Mouse (Mus musculus): Measurements from ENCODE around the gene Kcnh3. TPM values are rescaled to one million over a fixed set of nuclear protein-coding genes. Genes with fewer than 3 reads are reported as not detected.

Gene Kcnh3
- polyA plus RNA-seq, 1 experiment, result 0.04 TPM

DNA sequence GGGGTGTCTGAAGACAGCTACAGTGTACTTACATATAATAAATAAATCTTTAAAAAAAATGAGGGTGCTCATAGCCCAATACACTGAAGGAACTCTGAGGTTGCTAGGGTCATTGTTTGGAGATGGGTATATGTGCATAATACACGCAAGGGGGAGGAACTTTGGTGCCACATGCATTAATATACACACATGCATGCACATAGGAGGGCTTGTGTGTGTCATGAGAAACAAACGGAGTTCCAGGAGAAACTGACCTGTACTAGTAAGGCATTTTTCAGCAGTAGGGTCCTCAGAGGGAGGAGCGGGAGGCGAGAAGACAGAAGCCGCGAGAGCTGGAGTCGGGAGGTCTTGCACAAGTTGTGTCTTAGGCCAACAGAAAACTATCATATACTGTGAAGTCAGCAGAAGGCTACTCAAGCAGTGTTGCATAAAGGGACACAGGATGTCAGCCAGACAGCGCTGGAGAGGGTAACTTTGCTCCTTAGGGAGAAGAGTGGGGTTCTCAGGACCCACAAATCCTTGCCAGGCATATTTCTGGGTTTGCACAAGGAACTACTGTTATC lies 34.6 kb downstream of the Kcnh3 start:
- Histone ChIP-seq H3K79me3 (ENCODE audit: low read depth) (no peaks in the 10 kb centered on the region), H3K4me3 (ENCODE audit: insufficient read depth, poor library complexity, severe bottlenecking) (no peak overlapping the region), H3K27me3 (ENCODE audit: control insufficient read depth, insufficient read depth, insufficient read length) (no peaks in the 10 kb centered on the region), H3ac (ENCODE audit: control insufficient read depth, insufficient read length, low read depth) (no peak overlapping the region), H3K79me2 (ENCODE audit: control insufficient read depth, insufficient read depth) (no peaks in the 10 kb centered on the region), H3K36me3 (ENCODE audit: control insufficient read depth, insufficient read depth) (no peaks in the 10 kb centered on the region)
- TF ChIP-seq USF1 (IDR thresholded peaks at IDR 0.05; ENCODE audit: low read depth) (no peak), CTCF (IDR thresholded peaks at IDR 0.05; ENCODE audit: control insufficient read depth, insufficient read depth, insufficient read length) (no peak)

DNA sequence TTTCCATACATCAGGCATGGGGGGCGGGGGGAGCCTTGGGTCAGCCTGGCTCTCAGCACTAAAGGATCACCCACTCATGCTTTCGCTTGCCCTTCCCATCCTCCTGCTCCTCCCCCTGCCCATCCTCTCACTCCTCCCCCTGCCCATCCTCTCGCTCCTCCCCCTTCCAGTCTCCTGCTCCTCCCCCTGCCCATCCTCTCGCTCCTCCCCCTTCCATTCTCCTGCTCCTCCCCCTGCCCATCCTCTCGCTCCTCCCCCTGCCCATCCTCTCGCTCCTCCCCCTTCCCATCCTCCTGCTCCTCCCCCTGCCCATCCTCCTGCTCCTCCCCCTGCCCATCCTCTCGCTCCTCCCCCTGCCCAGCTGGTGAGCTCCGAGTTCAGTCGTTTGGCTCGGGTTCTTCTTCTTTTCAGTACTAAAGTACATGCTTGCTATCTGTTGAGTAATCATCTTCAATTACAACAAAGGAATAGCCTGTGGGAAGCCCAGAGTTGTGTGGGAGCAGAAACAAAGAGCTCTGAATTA lies 35.1 kb downstream of the Kcnh3 start:
- H3K4me3 ChIP-seq (ENCODE audit: insufficient read depth, poor library complexity, severe bottlenecking), result no peak overlapping the region
- no peaks in the 10 kb centered on the region for H3K27me3 ChIP-seq (ENCODE audit: control insufficient read depth, insufficient read depth, insufficient read length)
- no peaks in the 10 kb centered on the region for H3K36me3 ChIP-seq (ENCODE audit: control insufficient read depth, insufficient read depth)
- TF ChIP-seq MYOG (IDR thresholded peaks at IDR 0.05; ENCODE audit: control insufficient read depth, extremely low read depth, insufficient read length) (no peak), CEBPB (IDR thresholded peaks at IDR 0.05; ENCODE audit: low read depth) (no peak), FOSL1 (IDR thresholded peaks at IDR 0.05; ENCODE audit: insufficient read depth, low read length, poor library complexity, severe bottlenecking) (no peak), CTCF (IDR thresholded peaks at IDR 0.05; ENCODE audit: control insufficient read depth, insufficient read depth, insufficient read length) (no peak), USF1 (IDR thresholded peaks at IDR 0.05; ENCODE audit: low read depth) (no peak), MAX (IDR thresholded peaks at IDR 0.05) (no peak), MYOD1 (IDR thresholded peaks at IDR 0.05; ENCODE audit: control insufficient read depth, insufficient read length, low read depth) (no peak)
- H3ac ChIP-seq (ENCODE audit: control insufficient read depth, insufficient read length, low read depth), result no peak overlapping the region
- H3K79me3 ChIP-seq (ENCODE audit: low read depth), result no peaks in the 10 kb centered on the region
- H3K79me2 ChIP-seq (ENCODE audit: control insufficient read depth, insufficient read depth), result no peaks in the 10 kb centered on the region

GRCm38 (mm10) chr15:99262702-99263101 lies 38.0 kb downstream of the Kcnh3 start:
- Histone ChIP-seq H3K4me3 (ENCODE audit: insufficient read depth, poor library complexity, severe bottlenecking) (no peak overlapping the region), H3K79me2 (ENCODE audit: control insufficient read depth, insufficient read depth) (no peaks in the 10 kb centered on the region), H3K36me3 (ENCODE audit: control insufficient read depth, insufficient read depth) (no peaks in the 10 kb centered on the region), H3ac (ENCODE audit: control insufficient read depth, insufficient read length, low read depth) (no peak overlapping the region), H3K27me3 (ENCODE audit: control insufficient read depth, insufficient read depth, insufficient read length) (no peaks in the 10 kb centered on the region), H3K79me3 (ENCODE audit: low read depth) (no peaks in the 10 kb centered on the region)
- no peak for TF ChIP-seq MYOD1 (IDR thresholded peaks at IDR 0.05; ENCODE audit: control insufficient read depth, insufficient read length, low read depth)
- no peak for TF ChIP-seq CEBPB (IDR thresholded peaks at IDR 0.05; ENCODE audit: low read depth)
- no peak for TF ChIP-seq CTCF (IDR thresholded peaks at IDR 0.05; ENCODE audit: control insufficient read depth, insufficient read depth, insufficient read length)
- no peak for TF ChIP-seq MYOG (IDR thresholded peaks at IDR 0.05; ENCODE audit: control insufficient read depth, extremely low read depth, insufficient read length)
- no peak for TF ChIP-seq USF1 (IDR thresholded peaks at IDR 0.05; ENCODE audit: low read depth)
- TF ChIP-seq MAX (IDR thresholded peaks at IDR 0.05), result no peak
- no peak for TF ChIP-seq FOSL1 (IDR thresholded peaks at IDR 0.05; ENCODE audit: insufficient read depth, low read length, poor library complexity, severe bottlenecking)

- no peaks in the 10 kb centered on the region for H3K79me2 ChIP-seq (ENCODE audit: control insufficient read depth, insufficient read depth)
- H3K27me3 ChIP-seq (ENCODE audit: control insufficient read depth, insufficient read depth, insufficient read length), result no peaks in the 10 kb centered on the region
- H3K36me3 ChIP-seq (ENCODE audit: control insufficient read depth, insufficient read depth), result no peaks in the 10 kb centered on the region
- H3K4me3 ChIP-seq (ENCODE audit: insufficient read depth, poor library complexity, severe bottlenecking), result no peak overlapping the region
- no peak for TF ChIP-seq CEBPB (IDR thresholded peaks at IDR 0.05; ENCODE audit: low read depth)
- no peak for TF ChIP-seq MYOG (IDR thresholded peaks at IDR 0.05; ENCODE audit: control insufficient read depth, extremely low read depth, insufficient read length)
- no peak for TF ChIP-seq USF1 (IDR thresholded peaks at IDR 0.05; ENCODE audit: low read depth)
- TF ChIP-seq FOSL1 (IDR thresholded peaks at IDR 0.05; ENCODE audit: insufficient read depth, low read length, poor library complexity, severe bottlenecking), result no peak
- TF ChIP-seq MAX (IDR thresholded peaks at IDR 0.05), result no peak
- TF ChIP-seq MYOD1 (IDR thresholded peaks at IDR 0.05; ENCODE audit: control insufficient read depth, insufficient read length, low read depth), result no peak
- no peak for TF ChIP-seq CTCF (IDR thresholded peaks at IDR 0.05; ENCODE audit: control insufficient read depth, insufficient read depth, insufficient read length)
- H3K79me3 ChIP-seq (ENCODE audit: low read depth), result no peaks in the 10 kb centered on the region
- H3ac ChIP-seq (ENCODE audit: control insufficient read depth, insufficient read length, low read depth), result no peak overlapping the region
Observed at GRCm38 (mm10) chr15:99264363-99264762, 39.7 kb downstream of the Kcnh3 start.

- H3K79me2 ChIP-seq (ENCODE audit: control insufficient read depth, insufficient read depth), result no peaks in the 10 kb centered on the region
- H3K79me3 ChIP-seq (ENCODE audit: low read depth), result no peaks in the 10 kb centered on the region
- no peak overlapping the region for H3K4me3 ChIP-seq (ENCODE audit: insufficient read depth, poor library complexity, severe bottlenecking)
- no peaks in the 10 kb centered on the region for H3K36me3 ChIP-seq (ENCODE audit: control insufficient read depth, insufficient read depth)
- H3ac ChIP-seq (ENCODE audit: control insufficient read depth, insufficient read length, low read depth), result no peak overlapping the region
- TF ChIP-seq FOSL1 (IDR thresholded peaks at IDR 0.05; ENCODE audit: insufficient read depth, low read length, poor library complexity, severe bottlenecking), result no peak
- no peak for TF ChIP-seq CEBPB (IDR thresholded peaks at IDR 0.05; ENCODE audit: low read depth)
- no peak for TF ChIP-seq USF1 (IDR thresholded peaks at IDR 0.05; ENCODE audit: low read depth)
- no peak for TF ChIP-seq MYOG (IDR thresholded peaks at IDR 0.05; ENCODE audit: control insufficient read depth, extremely low read depth, insufficient read length)
- TF ChIP-seq CTCF (IDR thresholded peaks at IDR 0.05; ENCODE audit: control insufficient read depth, insufficient read depth, insufficient read length), result peak; percentile 63
- no peak for TF ChIP-seq MYOD1 (IDR thresholded peaks at IDR 0.05; ENCODE audit: control insufficient read depth, insufficient read length, low read depth)
- peak; percentile 35 for TF ChIP-seq MAX (IDR thresholded peaks at IDR 0.05)
- H3K27me3 ChIP-seq (ENCODE audit: control insufficient read depth, insufficient read depth, insufficient read length), result no peaks in the 10 kb centered on the region
Observed at GRCm38 (mm10) chr15:99265679-99266078, 41.0 kb downstream of the Kcnh3 start.

- H3K79me2 ChIP-seq (ENCODE audit: control insufficient read depth, insufficient read depth), result no peaks in the 10 kb centered on the region
- no peak for TF ChIP-seq MAX (IDR thresholded peaks at IDR 0.05)
- H3ac ChIP-seq (ENCODE audit: control insufficient read depth, insufficient read length, low read depth), result no peak overlapping the region
- no peaks in the 10 kb centered on the region for H3K36me3 ChIP-seq (ENCODE audit: control insufficient read depth, insufficient read depth)
- H3K79me3 ChIP-seq (ENCODE audit: low read depth), result no peaks in the 10 kb centered on the region
- no peak overlapping the region for H3K4me3 ChIP-seq (ENCODE audit: insufficient read depth, poor library complexity, severe bottlenecking)
- H3K27me3 ChIP-seq (ENCODE audit: control insufficient read depth, insufficient read depth, insufficient read length), result peaks cover 4% of the 10 kb centered on the region
Observed at GRCm38 (mm10) chr15:99276095-99276494, 51.4 kb downstream of the Kcnh3 start.
